Mouse (Mus musculus) intestine, postnatal 0 days (tissue): ENCODE measurements at regions not wholly inside any gene's neighbourhood (a gene's known extent, or its start where the extent isn't known, plus 50 kb on each side); places are given as distances from the start of the nearest gene placed in this dataset.

Experiments used
- ATAC-seq: fragments of 200-750 bp; cut with Nextera tagmentation; 2 replicates; pipeline ENCODE4 v1.8.0; 2017; ENCODE audit warnings: mild to moderate bottlenecking, moderate TSS enrichment, moderate library complexity
- H3K27ac ChIP-seq: fragments of 300-500 bp; sonication (generic); 2 replicates; pipeline ENCODE4 v1.5.1; 2014; ENCODE audit warnings: mild to moderate bottlenecking, low read depth, low read length, moderate library complexity
- H3K27me3 ChIP-seq: fragments of 300-500 bp; sonication (generic); replicated peaks from 2 replicates; pipeline ENCODE4 v1.6.1; 2014; ENCODE audit warnings: low read length, mixed read lengths; ENCODE audit not compliant: control insufficient read depth, insufficient read depth
- H3K36me3 ChIP-seq: fragments of 300-500 bp; sonication (generic); 2 replicates; pipeline ENCODE4 v1.6.1; 2014; ENCODE audit warnings: mild to moderate bottlenecking, moderate library complexity; ENCODE audit not compliant: control insufficient read depth, insufficient read depth
- H3K4me1 ChIP-seq: fragments of 300-500 bp; sonication (generic); replicated peaks from 2 replicates; pipeline ENCODE4 v1.6.1; 2014; ENCODE audit warnings: antibody characterized with exemption, low read length, mixed read lengths; ENCODE audit not compliant: control insufficient read depth, insufficient read depth
- H3K4me2 ChIP-seq: fragments of 300-500 bp; sonication (generic); replicated peaks from 2 replicates; pipeline ENCODE4 v1.6.1; 2014; ENCODE audit warnings: low read depth, mild to moderate bottlenecking, moderate library complexity
- H3K4me3 ChIP-seq: fragments of 300-500 bp; sonication (generic); 2 replicates; pipeline ENCODE4 v1.5.1; 2014; ENCODE audit warnings: low read depth, low read length
- H3K9ac ChIP-seq: fragments of 300-500 bp; sonication (generic); 2 replicates; pipeline ENCODE4 v1.6.1; 2014; ENCODE audit warnings: mild to moderate bottlenecking, low read depth, low read length
- H3K9me3 ChIP-seq: fragments of 300-500 bp; sonication (generic); 2 replicates; pipeline ENCODE4 v1.6.1; 2016; ENCODE audit warnings: mixed run types; ENCODE audit not compliant: control insufficient read depth
- CTCF ChIP-seq: sonication (generic); IDR thresholded peaks from 2 replicates; pipeline ENCODE4 v1.5.1; 2016; ENCODE audit warnings: low read depth, mild to moderate bottlenecking, control low read depth, antibody characterized with exemption, moderate library complexity
- WGBS: fragments of 180-500 bp; shearing (Covaris S2); extraction: QIAGEN DNeasy Blood & Tissue Kit; methylation state at CpG from one replicate; pipeline ENCODE4 v1.1.7; 2014; 5-methylcytosine and 5-hydroxymethylcytosine counted together

- WGBS: 68% methylated on average over 6 of the region's 6 CpGs
- Histone ChIP-seq H3K27ac (no peak overlapping the region), H3K36me3 (no peaks in the 10 kb centered on the region), H3K4me1 (no peaks in the 10 kb centered on the region), H3K4me2 (no peak overlapping the region), H3K27me3 (no peaks in the 10 kb centered on the region), H3K4me3 (no peak overlapping the region), H3K9ac (no peak overlapping the region), H3K9me3 (no peaks in the 10 kb centered on the region)
- no peak for TF ChIP-seq CTCF
- ATAC-seq: no peak
These were observed 443.8 kb upstream of the Tom1l1 start for GRCm38 (mm10) chr11:91131960-91132359.

- Histone ChIP-seq H3K27me3 (no peaks in the 10 kb centered on the region), H3K4me3 (no peak overlapping the region), H3K4me1 (no peaks in the 10 kb centered on the region), H3K9ac (no peak overlapping the region), H3K36me3 (no peaks in the 10 kb centered on the region), H3K9me3 (no peaks in the 10 kb centered on the region), H3K4me2 (no peak overlapping the region), H3K27ac (no peak overlapping the region)
- no peak for ATAC-seq
- TF ChIP-seq CTCF: no peak
- 62% methylated on average over 5 of the region's 5 CpGs for WGBS
These were observed 410.0 kb upstream of the Tom1l1 start for GRCm38 (mm10) chr11:91098186-91098585.

- H3K9me3 ChIP-seq: no peaks in the 10 kb centered on the region
- no peaks in the 10 kb centered on the region for H3K36me3 ChIP-seq
- H3K27me3 ChIP-seq: no peaks in the 10 kb centered on the region
- H3K4me2 ChIP-seq: no peak overlapping the region
- no peaks in the 10 kb centered on the region for H3K4me1 ChIP-seq
- H3K4me3 ChIP-seq: no peak overlapping the region
- H3K9ac ChIP-seq: no peak overlapping the region
- H3K27ac ChIP-seq: no peak overlapping the region
- ATAC-seq: no peak
- 56% methylated on average over 3 of the region's 3 CpGs for WGBS
- peak; percentile 29; the same call in 1 of the 2 replicates for TF ChIP-seq CTCF
These were observed 409.4 kb upstream of the Tom1l1 start for GRCm38 (mm10) chr11:91097552-91097951.

GRCm38 (mm10) chr11:91096000-91096652 is 408.0 kb upstream of the Tom1l1 start:
- no peaks in the 10 kb centered on the region for H3K36me3 ChIP-seq
- H3K9me3 ChIP-seq: no peaks in the 10 kb centered on the region
- WGBS: 41% methylated on average over 12 of the region's 12 CpGs
- TF ChIP-seq CTCF: no peak
- no peaks in the 10 kb centered on the region for H3K4me1 ChIP-seq
- H3K4me2 ChIP-seq: no peak overlapping the region
- no peak overlapping the region for H3K27ac ChIP-seq
- no peak for ATAC-seq
- no peak overlapping the region for H3K4me3 ChIP-seq
- H3K9ac ChIP-seq: no peak overlapping the region
- H3K27me3 ChIP-seq: no peaks in the 10 kb centered on the region

GRCm38 (mm10) chr11:91065365-91065764 is 377.2 kb upstream of the Tom1l1 start:
- no peak for ATAC-seq
- WGBS: 53% methylated on average over 6 of the region's 6 CpGs
- TF ChIP-seq CTCF: no peak
- Histone ChIP-seq H3K9ac (no peak overlapping the region), H3K4me1 (no peaks in the 10 kb centered on the region), H3K36me3 (no peaks in the 10 kb centered on the region), H3K27me3 (no peaks in the 10 kb centered on the region), H3K4me3 (no peak overlapping the region), H3K4me2 (no peak overlapping the region), H3K9me3 (no peaks in the 10 kb centered on the region), H3K27ac (no peak overlapping the region)

- Histone ChIP-seq H3K9ac (no peak overlapping the region), H3K27ac (no peak overlapping the region), H3K36me3 (no peaks in the 10 kb centered on the region), H3K4me1 (no peaks in the 10 kb centered on the region), H3K4me2 (no peak overlapping the region), H3K9me3 (no peaks in the 10 kb centered on the region), H3K27me3 (no peaks in the 10 kb centered on the region), H3K4me3 (no peak overlapping the region)
- 44% methylated on average over 9 of the region's 9 CpGs for WGBS
- ATAC-seq: no peak
- TF ChIP-seq CTCF: no peak
These were observed 368.9 kb upstream of the Tom1l1 start for GRCm38 (mm10) chr11:91056966-91057597.
